Mouse (Mus musculus) thymus, postnatal 25 days (tissue): Measurements from ENCODE around the gene Agbl2.

Experiments
- DNase-seq: peaks from one replicate; pipeline ENCODE4 v3.0.0; 2022

Gene Agbl2

DNA sequence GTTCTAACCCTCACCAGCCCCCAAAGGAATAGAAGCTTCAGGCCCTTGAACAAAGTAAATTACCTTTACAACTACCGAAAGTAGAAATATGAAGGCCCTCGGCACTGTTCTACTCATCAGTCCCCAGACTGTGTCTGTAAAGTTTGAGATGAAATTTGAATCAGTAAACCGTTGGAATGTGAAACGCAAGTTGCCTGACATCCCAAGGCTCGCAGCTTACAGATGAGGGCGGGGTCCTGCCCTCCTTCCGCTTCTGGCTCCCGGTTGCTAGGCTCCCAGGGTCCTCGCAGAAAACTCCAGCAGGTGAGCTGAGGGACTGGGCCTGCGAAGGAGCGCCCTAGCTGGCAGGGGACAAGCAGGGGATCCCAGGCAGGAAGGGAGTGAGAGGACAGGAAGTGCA, at the start of gene Agbl2:
TSS of gene Agbl2 (plus strand) at position 270 of the 400 bp plus-strand sequence.
- peak; percentile 5 for DNase-seq

DNA sequence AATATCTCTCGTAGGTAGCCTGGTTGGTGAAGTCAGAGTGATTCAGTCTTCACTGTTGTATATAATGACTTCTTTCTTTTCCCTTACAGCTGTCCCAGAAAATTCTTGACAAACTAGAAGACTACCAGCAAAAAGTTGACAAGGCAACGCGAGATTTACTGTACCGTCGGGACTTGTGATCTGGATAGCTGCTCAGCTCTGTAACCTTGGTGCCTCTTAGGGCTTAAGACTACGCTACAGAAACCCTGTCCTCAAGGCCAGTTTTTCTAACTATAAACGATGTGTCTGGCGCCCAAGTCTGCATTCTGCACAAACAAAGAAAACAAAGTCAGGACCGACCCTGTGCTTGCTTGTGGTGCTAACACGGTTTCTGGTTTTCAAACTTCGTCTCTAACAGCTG, 47.2 kb upstream of the Agbl2 start:
- DNase-seq: no peak

DNA sequence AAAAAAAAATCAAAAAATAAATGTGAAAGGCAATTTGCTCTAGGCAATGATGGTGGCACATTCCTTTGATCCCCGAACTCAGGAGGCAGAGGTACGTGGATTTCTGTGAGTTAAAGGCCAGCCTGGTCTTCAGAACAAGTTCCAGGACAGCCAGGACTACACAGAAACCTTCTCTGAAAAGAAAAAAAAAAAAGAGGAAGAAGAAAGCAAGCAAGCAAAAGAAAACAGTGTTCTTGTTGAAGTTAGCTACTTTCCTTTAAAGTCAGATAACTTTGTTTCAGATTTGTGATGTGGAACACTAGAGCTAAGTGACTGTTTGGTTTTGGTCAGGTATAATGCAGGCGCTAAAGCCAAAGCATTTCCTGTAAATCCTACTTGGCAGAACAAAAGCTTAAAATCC, 43.7 kb upstream of the Agbl2 start:
- no peak for DNase-seq

DNA sequence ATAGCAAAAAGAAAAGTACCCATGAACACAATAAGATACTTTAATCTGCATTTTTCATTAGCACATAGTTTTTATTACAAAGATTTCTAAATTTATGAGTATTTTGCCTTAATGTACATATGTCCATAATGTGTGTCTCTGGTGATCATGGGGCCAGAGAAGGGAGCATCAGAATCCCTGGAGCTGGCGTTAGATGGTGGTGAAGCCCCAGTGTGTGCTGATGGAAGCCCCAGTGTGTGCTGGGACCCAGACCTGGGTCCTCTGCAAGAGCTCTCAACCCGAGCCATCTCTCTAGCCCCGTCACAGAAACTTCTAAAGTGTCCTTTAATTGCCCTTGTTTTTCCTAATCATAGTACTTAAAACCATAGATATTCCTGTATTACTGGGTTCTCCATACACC, 43.2 kb upstream of the Agbl2 start:
- DNase-seq: no peak

DNA sequence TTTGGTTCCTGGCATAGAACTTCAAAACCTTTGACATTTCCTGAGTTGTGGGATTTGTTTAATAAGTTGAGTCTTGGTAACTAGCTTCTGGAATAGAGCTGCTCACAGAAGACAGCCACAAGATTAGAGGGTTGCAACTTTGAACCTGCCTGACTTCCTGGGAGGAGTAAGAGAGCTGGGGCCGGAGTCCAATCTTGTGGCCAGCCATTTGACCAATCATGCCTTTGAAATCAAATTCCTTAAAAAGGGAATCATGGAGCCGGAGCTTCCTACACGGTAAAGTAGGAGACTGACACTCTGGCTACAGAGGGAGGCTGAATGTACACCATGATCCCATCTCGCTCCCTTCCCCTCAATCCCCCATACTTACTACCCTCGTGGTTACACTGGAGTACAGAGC, 42.6 kb upstream of the Agbl2 start:
- DNase-seq: no peak

DNA sequence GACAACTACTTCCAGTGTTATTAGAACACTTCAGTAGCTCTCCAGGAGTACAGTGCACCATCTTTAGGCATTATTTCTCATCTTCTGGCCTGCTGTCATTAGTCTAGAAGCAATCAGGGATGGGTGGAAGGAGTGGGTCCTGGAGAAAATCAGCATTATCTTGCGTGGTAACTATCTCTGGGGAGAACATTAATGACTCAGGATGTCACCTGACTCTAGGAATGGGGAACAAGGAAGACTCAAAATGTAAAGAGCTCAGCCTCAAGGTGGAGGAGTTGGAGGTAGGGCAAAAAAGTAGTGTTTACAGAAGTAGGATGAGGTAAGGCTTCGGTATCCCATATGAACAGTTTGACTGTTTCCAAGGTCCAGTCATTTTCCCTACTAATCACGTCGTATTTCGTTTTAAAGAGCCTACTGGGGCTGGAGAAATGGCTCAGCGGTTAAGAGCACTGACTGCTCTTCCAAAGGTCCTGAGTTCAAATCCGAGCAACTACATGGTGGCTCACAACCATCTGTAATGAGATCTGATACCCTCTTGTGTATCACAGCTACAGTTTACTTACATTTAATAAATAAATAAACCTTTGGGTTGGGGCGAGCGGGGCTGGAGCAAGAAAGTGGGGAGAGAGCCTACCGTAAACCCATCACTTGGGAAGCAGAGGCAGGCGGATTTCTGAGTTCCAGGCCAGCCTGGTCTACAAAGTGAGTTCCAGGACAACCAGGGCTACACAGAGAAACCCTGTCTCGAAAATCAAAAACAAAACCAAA, 38.1 kb upstream of the Agbl2 start:
- peak; percentile 14 for DNase-seq

DNA sequence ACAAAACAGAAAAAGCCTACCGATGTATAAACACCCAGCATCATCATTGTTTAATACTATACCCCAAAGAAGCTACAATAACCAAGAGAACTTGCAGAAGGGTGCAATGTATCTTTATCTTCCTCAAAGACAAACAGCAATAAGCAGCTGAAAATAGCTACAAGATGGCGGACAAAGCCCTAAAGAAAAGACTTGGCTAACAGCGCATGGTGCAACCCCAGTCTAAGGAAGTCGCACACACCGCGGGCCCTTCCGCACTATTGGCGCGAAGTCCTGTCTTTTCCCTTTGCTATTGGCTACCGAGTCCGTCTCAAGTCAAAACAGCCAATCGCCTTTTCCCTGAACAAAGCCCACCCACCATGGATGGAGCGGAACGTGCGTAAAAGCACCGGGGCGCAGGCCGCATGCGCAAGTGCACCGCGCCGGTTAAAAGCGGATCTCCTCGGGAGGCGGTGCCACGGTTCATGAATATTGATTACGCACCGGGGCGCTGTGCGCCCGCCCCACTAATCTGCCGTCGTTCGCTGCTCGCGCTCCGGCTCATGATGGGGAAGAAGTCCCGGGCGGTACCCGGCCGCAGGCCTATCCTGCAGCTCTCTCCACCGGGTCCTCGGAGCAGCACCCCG, 37.4 kb upstream of the Agbl2 start, which contains the start of gene Fnbp4:
TSS of gene Fnbp4 (plus strand) at position 318 of the 626 bp plus-strand sequence.
- peak; percentile 96 for DNase-seq

DNA sequence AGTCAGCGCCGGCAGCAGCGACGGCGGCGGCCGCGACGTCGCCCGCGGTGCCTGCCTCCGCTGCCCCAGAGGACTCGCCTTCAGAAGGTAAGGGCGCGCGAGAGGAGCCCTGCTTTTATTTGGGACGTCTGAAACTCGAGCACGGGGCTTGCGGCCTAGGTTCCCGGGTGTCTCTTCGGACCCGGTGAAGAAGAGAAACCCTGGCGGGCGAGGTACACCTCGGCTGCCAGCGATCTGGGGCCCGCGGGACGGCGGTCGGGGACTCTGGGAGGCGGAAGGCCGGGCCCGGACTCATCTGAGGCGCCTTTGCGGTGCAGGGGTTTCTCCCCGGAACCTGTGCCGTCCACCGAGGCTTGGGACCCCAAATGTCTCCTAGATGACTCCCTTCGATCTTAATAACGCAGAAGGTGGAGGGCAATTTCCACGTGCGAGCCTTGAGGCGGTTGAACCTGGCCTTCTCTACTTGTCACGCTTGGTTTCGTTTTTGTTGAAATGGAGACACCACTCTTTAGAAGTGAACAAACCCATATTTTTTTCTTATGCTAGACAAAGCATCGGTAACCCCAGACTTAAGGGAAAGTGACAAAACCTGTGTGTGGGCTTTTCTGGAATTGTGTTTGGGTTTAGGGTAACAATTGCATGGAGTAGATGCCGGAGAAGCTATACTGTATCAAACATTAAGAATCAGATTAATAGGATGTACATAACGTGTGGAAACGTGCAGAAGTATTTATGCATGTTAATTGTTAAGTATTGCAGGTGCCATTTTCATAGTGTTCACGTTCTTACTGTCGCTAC, 36.6 kb upstream of the Agbl2 start:
- no peak for DNase-seq

DNA sequence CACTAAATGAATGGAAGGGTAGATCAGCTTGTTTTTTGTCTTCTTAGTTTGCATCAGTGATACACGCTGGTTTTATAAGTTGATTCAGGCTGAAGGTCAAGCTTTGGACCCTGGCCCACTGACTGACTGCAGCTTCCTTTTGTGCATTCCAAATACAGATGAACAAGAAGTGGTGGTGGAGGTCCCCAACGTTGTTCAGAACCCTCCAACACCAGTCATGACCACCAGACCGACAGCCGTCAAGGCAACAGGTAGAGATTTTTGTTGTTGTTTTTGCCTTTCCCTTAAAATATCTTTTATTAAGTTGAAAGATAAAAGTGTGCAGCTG, 36.0 kb upstream of the Agbl2 start:
- peak; percentile 11 for DNase-seq

DNA sequence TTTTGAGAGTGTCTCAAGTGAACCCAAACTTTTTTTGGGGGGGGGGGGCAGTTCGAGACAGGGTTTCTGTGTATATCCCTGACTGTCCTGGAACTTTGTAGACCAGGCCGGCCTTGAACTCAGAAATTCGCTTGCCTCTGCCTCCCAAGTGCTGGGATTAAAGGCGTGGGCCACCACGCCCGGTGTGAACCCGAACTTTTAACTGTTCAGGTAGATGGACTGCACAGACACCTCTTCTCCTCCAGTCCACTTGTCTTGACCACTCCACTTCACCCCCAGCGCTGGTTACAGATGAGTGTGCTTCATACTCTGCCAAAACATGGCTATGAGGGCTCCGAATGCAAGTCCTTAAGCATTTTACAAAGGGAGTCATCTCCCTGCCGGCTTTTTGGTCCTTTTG, 35.4 kb upstream of the Agbl2 start:
- no peak for DNase-seq

DNA sequence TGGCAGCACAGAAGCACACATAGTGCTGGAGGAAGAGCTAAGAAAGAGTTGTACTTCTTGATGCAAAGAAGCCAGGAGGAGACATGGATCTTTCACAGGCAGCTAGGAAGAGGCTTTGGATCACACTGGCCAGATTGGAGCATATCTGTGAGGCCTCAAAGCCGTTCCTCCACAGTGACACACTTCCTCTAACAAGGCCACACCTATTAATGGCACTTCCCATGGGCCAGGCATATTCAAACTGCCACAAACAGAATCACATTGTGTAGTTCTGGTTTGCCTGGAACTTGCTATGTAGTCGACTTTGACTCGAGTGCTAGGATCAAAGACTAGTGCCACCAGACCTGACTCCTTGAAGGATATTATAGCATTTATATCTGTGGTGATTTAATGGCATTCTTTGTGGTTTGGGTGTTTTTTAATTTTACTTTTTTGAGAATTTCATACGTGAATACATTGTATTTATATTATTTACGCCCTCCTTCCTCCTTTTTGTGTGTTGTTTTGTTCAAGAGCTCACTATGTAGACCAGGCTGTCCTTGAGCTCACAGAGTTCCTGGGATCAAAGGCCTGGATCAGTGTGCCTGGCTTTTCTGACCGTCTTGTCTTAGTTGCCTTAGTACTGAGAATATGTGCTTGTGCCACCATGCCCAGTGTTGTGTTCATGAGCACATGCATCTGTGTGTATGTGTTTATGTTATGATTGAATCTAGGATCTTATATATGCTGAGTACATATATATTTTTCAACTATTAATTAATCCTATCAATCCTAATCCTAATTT, 32.7 kb upstream of the Agbl2 start:
- no peak for DNase-seq

DNA sequence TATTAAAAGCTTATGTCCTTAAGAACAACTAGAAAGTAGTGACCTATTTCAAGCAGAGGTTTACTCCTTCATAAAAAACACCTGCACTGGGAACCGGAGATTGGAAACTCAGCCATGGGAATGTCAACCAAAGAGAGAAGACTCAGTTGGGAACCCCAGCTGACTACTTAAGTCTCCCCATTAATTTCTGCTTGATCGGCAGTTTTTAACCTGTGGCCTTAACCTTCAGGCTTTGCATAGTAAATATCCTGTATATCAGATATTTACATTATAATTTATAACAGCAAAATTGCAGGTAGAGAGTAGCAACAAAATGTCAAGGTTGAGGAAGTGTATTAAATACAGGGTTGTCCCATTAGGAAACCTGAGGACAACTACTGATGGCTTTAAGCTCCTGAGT, 29.0 kb upstream of the Agbl2 start:
- no peak for DNase-seq

DNA sequence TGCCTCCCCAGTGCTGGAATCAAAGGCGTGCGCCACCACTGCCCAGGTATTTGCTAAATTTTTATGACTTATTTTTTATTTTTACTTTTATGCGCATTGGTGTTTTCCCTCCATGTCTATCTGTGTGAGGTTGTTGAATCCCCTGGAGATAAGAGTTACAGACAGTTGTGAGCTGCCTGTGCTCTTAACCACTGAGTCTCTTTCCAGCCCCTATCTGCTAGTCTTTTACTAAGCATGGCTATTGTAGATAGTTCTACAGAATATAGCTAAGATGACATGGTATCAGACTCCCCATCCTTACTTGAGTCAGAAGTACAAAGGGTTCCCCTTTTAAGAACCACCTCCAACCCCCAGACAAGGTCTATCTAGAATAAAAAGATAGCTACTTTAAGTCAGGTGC, 28.3 kb upstream of the Agbl2 start:
- DNase-seq: no peak

DNA sequence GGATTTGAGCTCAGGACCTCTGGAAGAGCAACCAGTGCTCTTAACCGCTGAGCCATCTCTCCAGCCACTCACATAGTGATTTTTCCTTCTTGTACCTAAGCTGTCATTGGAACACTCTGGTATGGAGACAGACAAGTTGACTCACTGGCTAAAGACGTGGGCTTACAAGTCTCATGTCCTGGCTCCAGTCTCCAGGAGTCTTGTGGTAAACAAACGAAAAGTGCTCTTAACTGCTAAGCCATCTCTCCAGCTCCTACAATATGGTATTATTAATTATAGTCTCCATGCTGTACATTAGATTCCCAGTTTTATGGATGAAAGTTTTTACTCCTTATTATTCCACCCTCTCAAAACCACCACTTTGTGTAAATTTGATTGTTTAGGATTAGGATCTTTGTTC, 17.4 kb upstream of the Agbl2 start:
- DNase-seq: no peak

DNA sequence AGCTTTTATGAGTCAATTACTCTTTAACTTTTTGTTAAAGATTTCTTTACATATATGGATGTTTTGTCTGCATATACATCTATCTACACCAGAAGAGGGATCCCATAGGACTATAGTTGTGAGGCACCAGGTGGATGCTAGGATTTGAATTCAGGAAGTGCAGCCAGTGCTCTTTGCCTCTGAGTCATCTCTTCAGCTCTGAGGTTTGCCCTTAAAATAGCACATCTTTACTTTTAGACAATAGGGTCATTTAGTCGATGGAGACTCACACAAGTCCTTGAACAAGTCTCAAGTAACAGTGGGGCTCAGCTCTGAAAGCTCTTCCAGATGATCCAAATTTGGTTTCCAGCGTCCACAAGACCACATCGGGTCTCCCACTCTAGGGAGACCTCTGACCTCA, 1.2 kb upstream of the Agbl2 start:
- no peak for DNase-seq

DNA sequence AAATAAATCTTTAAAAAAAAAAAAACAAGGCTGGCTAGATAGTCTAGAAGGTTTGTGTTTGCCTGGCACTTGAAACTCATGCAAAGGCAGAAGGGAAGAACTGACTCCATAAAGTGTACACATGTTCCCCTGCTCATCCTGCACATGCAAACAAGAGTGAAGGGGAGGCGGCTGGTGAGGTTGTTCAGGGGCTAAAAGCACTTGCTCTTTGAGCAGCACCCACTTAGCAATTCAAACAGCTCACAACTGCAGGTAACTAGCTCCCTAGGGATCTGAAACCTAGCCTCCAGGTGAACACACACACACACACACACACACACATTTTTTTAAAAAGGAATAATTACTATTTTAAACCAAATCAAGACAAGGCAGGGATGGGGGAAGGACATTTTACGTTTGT, 589 bp upstream of the Agbl2 start:
- no peak for DNase-seq

DNA sequence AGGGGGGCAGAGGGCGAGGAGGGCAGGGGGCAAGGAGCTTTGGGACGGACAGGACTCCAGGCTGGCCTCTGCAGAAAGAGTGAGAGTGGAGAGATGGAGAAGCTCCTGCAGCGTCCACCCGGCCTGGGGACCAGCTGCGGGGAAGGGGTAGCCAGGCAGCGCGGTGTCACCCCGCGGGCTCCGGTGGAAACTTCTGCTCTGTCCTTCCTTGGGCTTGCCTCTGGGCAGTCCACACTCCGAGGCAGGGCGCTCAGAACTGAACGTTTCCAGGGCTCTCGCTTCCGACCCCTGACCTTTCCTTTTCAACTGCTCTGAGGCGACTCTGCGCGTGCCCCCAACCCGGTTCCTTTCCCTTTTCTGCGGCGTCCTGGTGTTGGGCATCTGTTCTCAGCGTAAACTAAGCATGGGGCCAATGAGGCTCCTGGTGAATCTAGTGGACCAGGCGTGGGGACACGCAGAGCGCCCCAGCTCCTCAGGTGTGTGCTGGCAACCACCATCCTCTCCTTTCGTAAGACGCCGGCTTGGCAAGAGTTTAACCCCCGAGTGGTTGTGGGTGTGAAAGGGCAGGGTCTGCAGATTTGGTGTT, 467 bp downstream of the Agbl2 start:
- no peak for DNase-seq

DNA sequence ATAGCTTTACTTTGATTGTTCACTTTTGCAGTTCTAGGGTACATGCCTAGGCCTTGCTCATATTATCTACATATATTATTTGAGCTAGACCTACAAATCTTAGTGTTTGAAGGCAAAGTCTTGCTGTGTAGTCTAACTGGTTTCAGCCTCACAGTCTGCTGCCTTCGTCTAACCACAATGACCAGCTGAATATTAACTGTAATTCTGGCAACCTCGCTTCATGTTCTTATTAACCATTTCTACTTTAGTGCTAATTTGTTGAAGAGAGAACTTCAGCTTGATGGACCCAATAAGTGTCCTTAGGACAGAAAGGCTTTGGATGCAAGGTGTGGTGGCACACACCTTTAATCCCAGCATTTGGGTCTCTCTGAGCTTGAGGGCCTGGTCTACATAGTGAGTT, 5.6 kb downstream of the Agbl2 start:
- DNase-seq: no peak

DNA sequence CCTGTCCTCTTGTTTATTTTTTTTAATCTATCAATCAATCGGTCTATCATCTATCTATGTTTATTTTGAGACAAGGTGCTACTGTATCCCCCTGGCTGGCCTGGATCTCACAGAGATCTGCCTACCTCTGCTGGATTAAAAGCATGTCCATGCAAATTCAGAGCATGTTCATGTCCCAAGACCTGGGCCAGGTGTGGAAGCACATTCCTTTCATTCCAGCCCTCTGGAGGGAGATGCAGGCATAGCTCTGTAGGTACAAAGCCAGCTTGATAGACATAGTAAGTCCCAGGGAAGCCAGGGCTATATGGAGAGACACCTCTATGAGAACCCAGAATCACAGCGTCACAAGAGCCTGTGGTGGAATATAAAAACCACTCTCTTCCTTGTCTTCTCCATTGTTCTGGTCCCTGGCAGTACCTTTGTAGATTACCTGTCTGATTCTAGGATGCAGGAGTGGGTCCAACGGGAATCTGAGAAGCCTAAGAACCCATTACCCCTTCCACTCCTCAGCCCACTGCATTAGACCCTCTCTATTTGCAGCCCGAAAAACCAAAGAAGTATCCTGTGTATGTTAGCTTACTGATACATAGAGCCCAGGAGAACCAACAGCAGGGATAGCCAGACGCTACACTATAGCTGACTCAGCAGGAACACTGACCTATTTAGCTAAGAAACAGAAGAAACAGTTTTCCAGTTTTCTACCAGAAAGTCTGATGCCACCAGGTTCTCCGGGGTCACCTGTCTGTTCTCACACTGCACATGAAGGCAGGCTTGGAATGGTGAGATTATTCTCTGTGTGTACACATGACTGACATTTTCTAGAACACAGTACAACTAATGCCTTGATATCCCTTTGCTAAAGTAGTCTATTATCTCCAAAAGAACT, 26.0 kb downstream of the Agbl2 start:
- no peak for DNase-seq

DNA sequence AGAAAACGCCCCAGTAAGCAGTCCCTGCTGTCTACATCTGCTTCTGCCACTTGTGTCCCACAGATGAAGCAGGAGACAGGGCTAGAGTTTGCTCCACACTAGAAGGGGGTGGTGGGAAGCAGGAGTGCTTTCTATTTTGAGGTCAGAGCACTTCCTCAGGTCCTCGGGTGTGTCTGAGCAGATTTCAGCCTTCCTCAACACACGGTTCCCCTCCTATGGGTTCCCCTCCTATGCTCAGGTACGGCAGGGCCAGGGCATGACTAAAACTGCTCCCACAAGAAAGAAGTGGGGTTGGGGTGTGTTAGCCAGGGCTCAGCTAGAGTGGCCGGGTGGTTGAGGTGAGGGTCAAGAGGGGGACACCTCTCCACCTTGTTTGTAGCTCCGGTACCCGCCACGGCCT, 28.2 kb downstream of the Agbl2 start:
- no peak for DNase-seq

DNA sequence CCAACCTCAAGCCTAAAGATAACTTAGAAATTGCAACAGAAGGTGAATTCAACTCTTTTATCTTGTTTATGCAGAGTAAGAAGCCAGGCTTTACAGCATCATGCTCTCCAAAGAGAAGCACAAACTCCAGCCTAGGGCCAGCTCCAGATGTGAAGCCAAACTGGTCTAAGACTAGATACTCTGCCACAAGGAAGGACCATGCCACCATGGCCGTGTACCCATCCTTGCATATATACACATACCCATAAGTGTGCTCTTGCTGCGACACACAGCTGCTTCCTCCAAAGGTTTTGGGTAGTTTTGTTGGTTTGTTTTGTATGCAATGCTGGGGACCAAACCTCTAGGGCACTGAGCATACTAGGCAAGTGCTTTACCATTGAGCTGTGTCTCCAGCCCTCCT, 32.7 kb downstream of the Agbl2 start:
- no peak for DNase-seq

DNA sequence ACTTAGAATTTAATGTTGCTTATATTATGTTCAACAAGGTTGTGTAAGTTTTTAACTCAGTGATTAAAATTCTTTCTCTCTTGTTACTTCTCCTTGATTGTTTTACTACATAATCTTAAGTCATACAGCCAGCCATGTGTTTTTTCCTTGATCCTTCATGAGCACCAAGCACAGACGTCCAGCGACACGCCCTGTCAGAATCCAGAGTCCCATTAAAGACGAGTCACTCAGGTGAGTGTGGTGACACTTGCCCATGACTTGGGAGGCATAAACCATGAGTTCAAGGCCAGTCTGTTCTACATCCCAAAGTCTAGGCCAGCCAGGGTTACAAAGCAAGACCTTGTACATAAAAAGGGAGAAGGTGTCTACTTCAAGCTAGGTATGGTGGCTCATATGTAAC, 33.6 kb downstream of the Agbl2 start:
- no peak for DNase-seq
